Mouse (Mus musculus): ENCODE measurements around the gene Zc2hc1b. TPM values are rescaled to one million over a fixed set of nuclear protein-coding genes. Genes with fewer than 3 reads are reported as not detected.

The Zc2hc1b gene
- polyA plus RNA-seq, 1 experiment = not detected

DNA sequence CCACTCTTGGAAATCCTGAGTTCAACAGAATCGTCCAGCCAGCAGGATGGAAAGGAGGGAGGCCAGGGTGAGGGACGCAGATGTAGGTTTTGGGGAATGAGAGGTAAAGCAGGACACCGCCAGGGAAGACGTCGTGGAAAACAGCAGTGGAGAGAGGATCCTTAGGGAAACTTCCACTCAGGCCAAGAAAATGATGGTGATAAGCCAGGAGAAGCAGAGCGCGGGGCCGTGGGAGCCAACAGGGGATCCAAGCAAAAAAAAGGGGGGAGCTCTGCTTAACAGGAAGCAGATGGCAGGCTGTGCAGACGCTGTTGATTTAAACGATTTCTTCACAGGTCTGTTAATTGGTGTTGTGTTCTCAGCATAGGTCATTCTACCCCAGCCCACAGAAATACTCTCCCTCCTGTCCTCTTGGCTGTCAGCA lies 5.0 kb downstream of the Zc2hc1b start:
- no peak for DNase-seq (ENCODE audit: low spot score)

- no peak for DNase-seq (ENCODE audit: low spot score)
Measured at GRCm38 (mm10) chr10:13171461-13171860, 6.4 kb downstream of the Zc2hc1b start.

DNA sequence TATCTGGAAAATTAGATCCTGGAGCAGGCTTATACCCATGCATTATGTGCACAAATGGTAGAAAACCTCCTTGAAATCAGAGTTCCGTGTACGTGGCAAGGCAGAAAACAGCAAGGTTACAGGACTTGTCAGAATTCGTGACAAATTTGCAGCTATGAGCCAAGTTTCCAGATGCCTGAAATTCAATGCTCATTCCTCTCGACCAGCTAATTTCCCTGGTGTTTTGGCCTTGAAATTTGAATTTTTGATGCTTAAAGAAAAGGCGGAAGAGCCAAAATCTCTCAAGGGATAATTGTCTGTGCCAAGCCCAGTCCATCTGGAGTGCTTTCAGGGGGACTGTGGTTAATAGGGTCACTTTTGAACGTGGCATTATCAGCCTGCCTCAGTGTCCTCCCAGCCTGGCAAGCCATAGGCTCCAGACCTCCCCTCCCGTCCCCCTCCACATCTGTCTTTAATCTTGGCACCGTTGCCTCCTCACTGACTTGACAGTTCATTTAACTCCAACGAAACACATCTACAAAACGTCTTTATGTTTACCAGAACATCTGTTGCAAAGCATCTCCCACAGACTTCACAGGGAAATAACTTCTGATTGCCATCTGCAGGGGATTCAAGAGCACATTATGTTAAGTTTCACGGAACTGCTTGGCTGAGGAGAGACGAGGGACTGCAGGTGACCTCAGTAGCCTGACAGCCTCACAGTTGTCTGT lies 6.9 kb downstream of the Zc2hc1b start:
- DNase-seq (ENCODE audit: low spot score) = no peak

DNA sequence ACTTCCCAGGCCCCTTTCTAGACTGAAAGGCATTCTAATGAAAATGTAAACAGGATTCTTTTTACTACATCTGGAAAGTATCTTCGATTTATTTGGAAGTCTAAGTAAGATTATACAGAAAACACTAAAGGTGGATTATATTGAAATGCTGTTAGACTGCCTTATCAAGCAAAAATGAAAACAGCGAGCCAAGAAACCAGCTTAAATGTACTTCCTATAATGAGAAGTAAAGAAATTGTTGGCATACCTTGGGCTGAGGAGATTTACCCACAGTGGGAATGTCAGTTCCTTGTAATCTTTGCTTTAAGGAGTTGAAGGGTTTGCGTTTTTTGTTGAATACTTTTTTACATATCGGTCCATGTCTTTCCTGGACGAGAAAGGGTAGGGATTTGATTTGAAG lies 9.4 kb downstream of the Zc2hc1b start:
- no peak for DNase-seq (ENCODE audit: low spot score)

DNA sequence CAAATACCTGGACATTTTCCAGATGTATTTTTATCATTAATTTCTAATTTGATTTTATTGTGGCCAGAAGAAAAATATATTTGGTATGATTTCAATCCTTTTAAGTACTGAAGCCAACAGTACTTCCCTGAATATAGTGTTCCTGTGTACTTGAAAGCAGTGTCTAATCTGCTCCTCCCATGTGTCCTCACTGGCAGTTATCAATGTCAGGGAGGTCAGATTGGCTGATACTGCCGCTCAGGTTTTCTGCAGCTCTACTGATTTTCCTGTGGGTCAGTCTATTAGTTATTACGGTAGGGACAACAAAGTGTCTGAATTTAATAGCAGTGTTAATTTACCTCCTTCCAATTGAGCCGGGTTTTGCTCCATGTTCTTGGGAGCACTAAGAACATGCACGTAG lies 15.8 kb downstream of the Zc2hc1b start:
- DNase-seq (ENCODE audit: low spot score) = no peak

GRCm38 (mm10) chr10:13160913-13161312 lies 16.9 kb downstream of the Zc2hc1b start:
- no peak for DNase-seq (ENCODE audit: low spot score)

GRCm38 (mm10) chr10:13155377-13155776 lies 22.4 kb downstream of the Zc2hc1b start:
- no peak for DNase-seq (ENCODE audit: low spot score)

DNA sequence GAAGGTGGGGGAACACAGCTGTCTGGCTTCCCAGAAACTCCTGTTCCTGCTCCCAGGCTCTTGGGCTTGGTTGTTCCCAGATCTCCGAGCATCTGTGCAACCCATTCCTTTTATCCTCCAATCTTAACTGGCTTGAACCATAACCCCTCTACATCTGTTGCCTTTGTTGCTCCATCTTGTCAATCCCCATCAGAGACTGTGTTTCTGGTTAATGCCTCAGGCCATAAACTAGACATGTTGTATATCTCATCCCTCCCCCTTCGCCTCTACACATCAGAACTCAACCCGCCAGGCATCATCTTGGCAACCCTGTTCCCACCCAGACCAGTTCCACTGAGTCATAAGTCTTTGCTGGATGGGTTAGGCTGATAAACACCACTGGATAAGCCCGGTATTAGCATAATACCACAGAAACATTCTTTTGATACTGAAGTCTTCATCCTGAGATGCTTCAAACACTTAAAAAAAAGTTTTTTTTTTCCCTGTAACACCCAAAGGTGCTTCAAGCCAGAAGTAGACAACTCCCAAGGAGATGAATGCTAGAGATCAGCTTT lies 24.9 kb downstream of the Zc2hc1b start:
- DNase-seq (ENCODE audit: low spot score) = no peak

DNA sequence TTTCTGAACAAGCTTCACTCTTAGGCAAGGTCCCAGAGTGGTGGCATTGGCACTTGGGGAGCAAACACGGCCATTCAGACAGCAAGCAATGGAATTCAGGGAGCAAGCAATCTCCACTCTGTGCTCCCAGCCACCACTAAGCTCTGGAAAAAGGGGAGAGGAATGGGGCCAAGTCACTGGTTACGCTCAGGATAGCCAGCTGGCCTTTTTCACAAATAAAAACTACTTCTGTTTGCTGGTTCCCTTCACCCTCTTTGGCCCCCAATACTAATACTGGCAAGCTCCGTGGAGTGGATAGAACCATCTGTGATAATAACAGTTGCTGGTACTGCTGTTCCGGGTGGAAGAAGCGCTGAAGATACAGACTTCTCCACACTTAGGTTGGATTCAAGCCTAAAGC lies 26.5 kb downstream of the Zc2hc1b start:
- DNase-seq (ENCODE audit: low spot score) = no peak

DNA sequence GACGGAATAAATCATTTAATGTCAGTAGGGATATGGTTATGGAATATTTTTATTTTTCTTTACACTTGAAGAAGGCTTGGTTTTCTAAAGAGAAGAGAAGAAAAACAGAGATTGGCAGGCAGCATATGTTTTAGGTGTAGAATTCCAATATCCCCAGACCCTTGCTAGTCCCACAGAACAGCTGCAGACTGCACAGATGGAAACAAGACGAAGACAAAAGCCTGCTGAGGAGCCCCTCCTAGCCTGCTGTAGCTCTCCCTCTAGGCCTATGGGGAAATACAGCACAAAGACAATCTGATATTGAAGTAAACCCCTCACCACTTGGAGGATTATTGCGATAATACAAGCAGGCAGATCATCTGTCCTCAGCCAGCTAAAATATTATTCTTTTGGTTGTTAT lies 27.4 kb downstream of the Zc2hc1b start:
- DNase-seq (ENCODE audit: low spot score) = no peak

DNA sequence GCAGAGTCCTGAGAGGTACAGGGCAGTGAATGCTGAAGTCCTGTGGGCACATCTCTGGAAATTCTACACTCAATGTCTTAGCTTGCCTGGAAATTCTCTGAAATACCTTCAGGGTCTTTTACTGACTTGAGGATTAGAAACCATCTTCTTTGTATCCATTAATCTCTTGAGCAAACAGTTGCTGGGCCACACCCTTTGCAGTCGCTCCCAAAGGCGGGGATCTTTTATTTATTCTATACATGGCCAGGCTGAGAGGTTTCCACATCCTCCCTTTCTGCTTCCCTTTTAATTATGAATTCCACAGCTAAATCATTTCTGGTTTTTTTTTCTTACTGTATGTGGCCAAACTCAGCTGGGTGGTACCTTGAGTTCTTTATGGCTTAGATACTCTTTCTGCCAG lies 37.4 kb downstream of the Zc2hc1b start:
- DNase-seq (ENCODE audit: low spot score) = no peak

DNA sequence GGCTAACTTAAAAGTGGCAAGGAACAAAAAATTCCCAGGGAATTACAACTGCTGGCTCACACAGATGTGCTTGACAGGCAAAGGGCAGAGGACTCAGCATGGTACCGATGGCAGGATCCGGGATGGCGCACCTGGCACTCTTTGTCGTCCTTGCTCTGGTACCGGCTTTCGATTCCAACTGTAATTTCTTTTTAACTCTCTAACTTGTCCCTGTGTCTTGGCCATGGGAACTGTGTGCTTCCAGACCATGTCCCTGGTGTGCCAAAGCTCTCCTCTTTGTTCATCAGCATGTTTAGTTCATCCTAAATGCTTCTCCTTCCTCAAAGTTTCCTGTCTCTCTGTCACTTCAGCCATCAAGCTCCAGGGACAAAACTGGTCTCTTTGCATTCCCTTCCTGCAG lies 39.9 kb downstream of the Zc2hc1b start:
- DNase-seq (ENCODE audit: low spot score) = no peak

DNA sequence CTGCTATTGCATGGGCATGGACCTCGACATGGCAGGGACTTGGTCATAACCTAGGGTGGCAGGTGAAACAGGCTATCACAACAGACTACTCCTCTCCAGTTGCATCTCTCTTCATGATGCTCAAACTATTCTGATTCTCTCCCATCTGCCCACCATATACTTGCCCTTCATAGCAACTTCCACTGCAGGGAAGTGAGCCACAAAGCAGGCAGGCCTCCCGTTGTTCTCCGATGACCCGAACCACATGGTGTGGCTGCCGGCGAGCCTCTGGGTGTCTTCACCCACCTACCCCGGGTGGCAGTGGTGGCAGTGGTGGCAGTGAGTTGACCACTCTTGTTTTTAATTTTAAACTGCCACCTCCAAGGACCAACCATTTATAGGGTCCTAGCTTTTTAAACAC lies 42.1 kb downstream of the Zc2hc1b start:
- no peak for DNase-seq (ENCODE audit: low spot score)

DNA sequence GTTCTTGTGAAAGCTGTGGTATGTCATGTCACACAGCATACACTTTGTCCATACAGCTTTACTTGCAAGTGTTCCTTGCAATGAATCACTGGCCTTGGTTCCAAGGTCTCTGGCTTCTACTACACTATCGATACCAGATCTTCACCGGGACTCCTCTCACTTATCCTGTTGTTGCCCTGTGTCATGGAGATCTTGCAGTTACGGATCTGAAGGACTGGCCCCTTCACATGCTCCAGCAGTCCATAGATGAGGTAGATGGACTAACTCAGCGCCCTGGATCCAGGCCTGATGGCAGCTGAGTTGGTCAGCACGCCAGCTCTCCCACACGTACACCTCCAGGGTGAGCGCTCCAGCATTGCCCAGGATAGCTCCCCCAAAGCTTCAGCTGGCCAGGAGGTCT lies 42.5 kb downstream of the Zc2hc1b start:
- no peak for DNase-seq (ENCODE audit: low spot score)

GRCm38 (mm10) chr10:13133850-13134249 lies 44.0 kb downstream of the Zc2hc1b start:
- no peak for DNase-seq (ENCODE audit: low spot score)

DNA sequence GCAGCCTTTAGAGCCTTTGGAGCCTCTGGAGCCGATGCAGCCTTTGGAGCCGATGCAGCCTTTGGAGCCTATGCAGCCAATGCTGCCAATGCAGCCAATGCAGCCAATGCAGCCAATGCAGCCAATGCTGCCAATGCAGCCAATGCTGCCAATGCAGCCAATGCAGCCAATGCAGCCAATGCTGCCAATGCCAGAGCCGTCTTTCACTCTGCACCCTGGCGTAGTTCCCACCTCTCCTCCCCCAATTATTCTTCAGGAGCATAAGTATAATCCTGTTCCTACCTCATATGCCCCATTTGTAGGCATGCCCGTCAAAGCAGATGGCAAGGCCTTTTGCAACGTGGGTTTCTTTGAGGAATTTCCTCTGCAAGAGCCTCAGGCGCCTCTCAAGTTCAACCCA lies 49.9 kb downstream of the Zc2hc1b start:
- no peak for DNase-seq (ENCODE audit: low spot score)

DNA sequence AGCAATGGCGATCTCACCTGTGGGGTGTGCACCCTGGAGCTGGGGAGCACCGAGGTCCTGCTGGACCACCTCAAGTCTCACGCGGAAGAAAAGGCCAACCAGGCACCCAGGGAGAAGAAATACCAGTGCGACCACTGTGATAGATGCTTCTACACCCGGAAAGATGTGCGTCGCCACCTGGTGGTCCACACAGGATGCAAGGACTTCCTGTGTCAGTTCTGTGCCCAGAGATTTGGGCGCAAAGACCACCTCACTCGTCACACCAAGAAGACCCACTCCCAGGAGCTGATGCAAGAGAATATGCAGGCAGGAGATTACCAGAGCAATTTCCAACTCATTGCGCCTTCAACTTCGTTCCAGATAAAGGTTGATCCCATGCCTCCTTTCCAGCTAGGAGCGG lies 50.5 kb downstream of the Zc2hc1b start:
- DNase-seq (ENCODE audit: low spot score) = no peak

DNA sequence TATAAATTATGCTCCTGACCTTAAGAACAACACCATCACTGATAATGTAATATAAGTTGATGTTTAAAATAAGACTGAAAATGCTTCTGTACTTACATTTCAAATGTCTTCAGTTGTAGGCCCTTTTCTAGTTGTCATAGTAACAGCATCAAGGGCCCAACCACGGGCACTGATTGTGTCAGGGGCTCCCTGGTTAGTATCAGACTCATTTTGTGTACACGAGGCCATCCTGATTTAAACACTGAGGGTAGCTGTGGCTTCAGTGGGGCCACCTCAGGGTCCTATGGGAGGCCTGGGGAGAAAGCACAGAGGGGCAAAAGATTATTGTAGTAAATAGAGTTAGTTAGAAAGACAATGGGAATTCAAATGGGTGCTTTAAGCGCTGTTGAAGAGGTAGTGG lies 52.0 kb downstream of the Zc2hc1b start:
- DNase-seq (ENCODE audit: low spot score) = no peak

GRCm38 (mm10) chr10:13119300-13119699 lies 58.5 kb downstream of the Zc2hc1b start:
- no peak for DNase-seq (ENCODE audit: low spot score)

DNA sequence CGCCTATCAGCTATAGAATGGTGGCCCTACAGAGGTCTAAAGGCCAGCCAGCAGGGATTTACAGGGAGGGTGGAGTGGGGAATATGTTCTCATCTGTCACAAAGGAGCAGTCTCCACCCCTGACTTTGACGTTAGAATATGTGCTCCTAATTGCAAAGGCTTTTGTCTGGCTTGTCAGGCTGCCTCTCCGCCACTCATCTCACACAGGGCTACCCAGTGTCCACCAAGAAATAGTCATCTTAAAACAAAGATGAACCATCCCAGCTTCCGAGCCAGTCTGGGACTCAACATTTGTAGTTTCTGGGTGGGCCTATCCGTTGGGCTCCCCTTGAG lies 59.1 kb downstream of the Zc2hc1b start:
- DNase-seq (ENCODE audit: low spot score) = no peak

DNA sequence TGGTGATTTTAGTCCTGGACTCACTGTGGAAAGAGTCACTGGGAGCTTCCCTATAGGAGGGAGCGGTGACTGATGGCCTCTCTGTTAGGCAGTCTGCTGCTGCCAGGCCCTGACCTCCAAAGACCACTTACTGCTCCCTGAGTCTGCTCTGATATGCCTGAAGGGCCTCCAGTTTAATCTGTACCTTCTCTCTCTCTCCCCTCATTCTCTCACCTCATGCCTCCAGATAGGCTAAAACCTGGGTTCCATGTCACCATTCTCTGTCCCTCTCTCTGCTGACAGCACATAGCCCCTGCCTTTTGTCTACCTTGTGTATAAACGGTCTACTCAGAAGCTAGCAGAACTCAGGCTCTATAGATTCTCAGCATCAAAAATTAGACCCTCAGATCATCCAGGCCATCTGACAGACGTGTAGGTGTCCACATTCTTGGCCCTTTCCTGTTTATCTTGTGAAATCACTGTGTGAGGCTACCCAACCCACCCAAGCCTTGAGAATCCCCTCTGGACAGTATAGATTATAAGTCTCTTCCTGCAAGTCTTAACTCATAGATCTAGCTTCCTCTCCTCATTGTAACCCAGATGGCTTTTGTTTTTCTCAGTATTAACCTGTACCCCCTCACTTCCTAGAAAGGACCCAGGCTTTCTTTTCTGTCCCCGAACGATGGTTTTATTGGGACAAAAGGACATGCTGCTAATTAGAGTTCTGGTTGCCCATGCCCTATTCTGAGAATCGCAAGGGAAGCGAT lies 59.6 kb downstream of the Zc2hc1b start:
- DNase-seq (ENCODE audit: low spot score) = no peak

- no peak for DNase-seq (ENCODE audit: low spot score)
Measured at GRCm38 (mm10) chr10:13116706-13117665, 60.8 kb downstream of the Zc2hc1b start.

All from urinary bladder, adult 2 months (tissue).